Comparison of ENCODE assay signal across 8 mouse cellular contexts in genomic region chr17:64330885-64331284, GRCm38 (mm10). TPM values are rescaled to one million over a fixed set of nuclear protein-coding genes. Genes with fewer than 3 reads are reported as not detected.
DNase-seq lines count a peak whose midpoint lies in the region; ATAC-seq and TF ChIP-seq lines count a peak whose summit lies in the region.

No protein-coding gene starts in this region.

- H3K4me2 ChIP-seq in lung, embryonic 14.5 days: peak overlapping the region; percentile 64
- H3K4me2 ChIP-seq in embryonic facial prominence, embryonic 13.5 days: peak overlapping the region; percentile 59
- peak overlapping the region; percentile 62 for H3K4me2 ChIP-seq in intestine, embryonic 16.5 days (ENCODE audit: low read depth, low read length)
- peak overlapping the region; percentile 59 for H3K4me2 ChIP-seq in neural tube, embryonic 13.5 days

- no peaks in the 10 kb centered on the region for H3K9me3 ChIP-seq in lung, embryonic 14.5 days (ENCODE audit: low read depth, low read length)
- no peaks in the 10 kb centered on the region for H3K9me3 ChIP-seq in embryonic facial prominence, embryonic 13.5 days
- no peaks in the 10 kb centered on the region for H3K9me3 ChIP-seq in intestine, embryonic 16.5 days (ENCODE audit: control insufficient read depth, low read length)
- H3K9me3 ChIP-seq in neural tube, embryonic 13.5 days: no peaks in the 10 kb centered on the region

- no peaks in the 10 kb centered on the region for H3K36me3 ChIP-seq in lung, embryonic 14.5 days (ENCODE audit: insufficient read depth)
- no peaks in the 10 kb centered on the region for H3K36me3 ChIP-seq in embryonic facial prominence, embryonic 13.5 days
- H3K36me3 ChIP-seq in intestine, embryonic 16.5 days (ENCODE audit: control insufficient read depth, insufficient read depth, low read length): no peaks in the 10 kb centered on the region
- no peaks in the 10 kb centered on the region for H3K36me3 ChIP-seq in neural tube, embryonic 13.5 days

- peak overlapping the region; percentile 97 for H3K4me3 ChIP-seq in lung, embryonic 14.5 days (ENCODE audit: low read depth, low read length)
- peak overlapping the region; percentile 99 for H3K4me3 ChIP-seq in embryonic facial prominence, embryonic 13.5 days
- peak overlapping the region; percentile 99 for H3K4me3 ChIP-seq in intestine, embryonic 16.5 days (ENCODE audit: low read length)
- peak overlapping the region; percentile 99 for H3K4me3 ChIP-seq in neural tube, embryonic 13.5 days

- WGBS in lung, embryonic 14.5 days: 14% methylated on average over 8 of the region's 8 CpGs
- WGBS in embryonic facial prominence, embryonic 13.5 days: 19% methylated on average over 8 of the region's 8 CpGs
- 16% methylated on average over 8 of the region's 8 CpGs for WGBS in intestine, embryonic 16.5 days
- WGBS in neural tube, embryonic 13.5 days: 23% methylated on average over 8 of the region's 8 CpGs

- H3K4me1 ChIP-seq in lung, embryonic 14.5 days (ENCODE audit: insufficient read depth): no peaks in the 10 kb centered on the region
- H3K4me1 ChIP-seq in embryonic facial prominence, embryonic 13.5 days: 0 out of 2 replicates have a peak, but pooled peaks cover 6% of the 10 kb centered on the region
- peaks cover 5% of the 10 kb centered on the region for H3K4me1 ChIP-seq in intestine, embryonic 16.5 days (ENCODE audit: control insufficient read depth, insufficient read depth, low read length)
- peaks cover 30% of the 10 kb centered on the region for H3K4me1 ChIP-seq in neural tube, embryonic 13.5 days (replicated peaks)

- no peak for DNase-seq in lung, embryonic 14.5 days
- DNase-seq in lung, postnatal 36 days: no peak
- DNase-seq in layer of hippocampus, adult 8-10 months (ENCODE audit: low spot score in 2 of 2): no peak
- no peak for DNase-seq in embryo, embryonic 10.5 days (ENCODE audit: low spot score)

- no peak for ATAC-seq in lung, embryonic 14.5 days (ENCODE audit: insufficient read depth)
- ATAC-seq in embryonic facial prominence, embryonic 13.5 days (ENCODE audit: insufficient number of reproducible peaks, insufficient read depth, low FRiP score, low TSS enrichment, low read depth): no peak
- no peak for ATAC-seq in intestine, embryonic 16.5 days
- no peak for ATAC-seq in neural tube, embryonic 13.5 days (ENCODE audit: low read depth)
- no peak for ATAC-seq in megakaryocyte-erythroid progenitor cell, adult 5-6 weeks (replicated peaks; ENCODE audit: low FRiP score, low TSS enrichment, poor library complexity, severe bottlenecking)

- peak overlapping the region; percentile 98 for H3K27ac ChIP-seq in lung, embryonic 14.5 days (ENCODE audit: low read depth)
- peak overlapping the region; percentile 96 for H3K27ac ChIP-seq in embryonic facial prominence, embryonic 13.5 days
- peak overlapping the region; percentile 98 for H3K27ac ChIP-seq in intestine, embryonic 16.5 days (ENCODE audit: low read length)
- H3K27ac ChIP-seq in neural tube, embryonic 13.5 days (replicated peaks): peak overlapping the region; percentile 99

- H3K27me3 ChIP-seq in lung, embryonic 14.5 days (ENCODE audit: insufficient read depth, low read length): no peaks in the 10 kb centered on the region
- no peaks in the 10 kb centered on the region for H3K27me3 ChIP-seq in embryonic facial prominence, embryonic 13.5 days
- H3K27me3 ChIP-seq in intestine, embryonic 16.5 days (replicated peaks; ENCODE audit: control insufficient read depth, insufficient read depth, low read length): no peaks in the 10 kb centered on the region
- no peaks in the 10 kb centered on the region for H3K27me3 ChIP-seq in neural tube, embryonic 13.5 days

- H3K9ac ChIP-seq in lung, embryonic 14.5 days: peak overlapping the region; percentile 92
- peak overlapping the region; percentile 98 for H3K9ac ChIP-seq in embryonic facial prominence, embryonic 13.5 days
- H3K9ac ChIP-seq in intestine, embryonic 16.5 days (ENCODE audit: low read depth, low read length): peak overlapping the region; percentile 98
- peak overlapping the region; percentile 100 for H3K9ac ChIP-seq in neural tube, embryonic 13.5 days

- no peak for TF ChIP-seq CTCF in lung, embryonic 14.5 days (IDR thresholded peaks at IDR 0.05; ENCODE audit: low read depth)

RNA-seq across cellular contexts. Expression of gene Pja2, which starts 0.8 kb away (rescaled TPM):
- 68.4 and 68.5 TPM in 2 replicates for polyA plus RNA-seq in lung, embryonic 14.5 days (2014; fragmentation: Nextera tagmentation; extraction: Ambion mirVana)
- polyA plus RNA-seq in embryonic facial prominence, embryonic 13.5 days (2015; fragmentation: Nextera tagmentation; extraction: Ambion mirVana): 64.4 and 76.1 TPM in 2 replicates
- polyA plus RNA-seq in intestine, embryonic 16.5 days (2015; fragmentation: Nextera tagmentation; extraction: Ambion mirVana): 49.6 and 50.9 TPM in 2 replicates
- 151 and 178 TPM in 2 replicates for polyA plus RNA-seq in neural tube, embryonic 13.5 days (2015; fragmentation: Nextera tagmentation; extraction: Ambion mirVana)
- 100 to 1,000 TPM; 410 to 478 (median 439) TPM for total RNA-seq in layer of hippocampus, adult 8-10 months (2022)
- 22.4 and 32.8 TPM in 2 replicates for total RNA-seq in megakaryocyte-erythroid progenitor cell, adult 5-6 weeks (2014; fragmentation: Nextera tagmentation)
- total RNA-seq in megakaryocyte-erythroid progenitor cell, adult 5-6 weeks (2017): 32.3 and 35.8 TPM in 2 replicates
